Mouse (Mus musculus) megakaryocyte-erythroid progenitor cell, adult 5-6 weeks (primary cell): ENCODE measurements around the gene Drg1. TPM values are rescaled to one million over a fixed set of nuclear protein-coding genes. Genes with fewer than 3 reads are reported as not detected.
"Not testable (repeated sequence)": the region's sequence is repeated elsewhere in the genome, so short reads cannot be mapped to it uniquely, and the experiment has no call there.

ENCODE experiments used
- ATAC-seq: replicated peaks from 2 replicates; pipeline ENCODE4 v1.8.0; 2016; ENCODE audit warnings: mild to moderate bottlenecking, inconsistent platforms; ENCODE audit not compliant: severe bottlenecking, poor library complexity, low FRiP score, low TSS enrichment
- total RNA-seq, 2 experiments: library from RNA; stranded (forward) in 1 of 2; stranded (reverse) in 1 of 2; fragments of 200-1000, 215-1000 nt in 1 of 2; fragments of >200 nt in 1 of 2; fragmentation: Nextera tagmentation in 1 of 2; gene quantifications; 2 replicates each; pipeline ENCODE4 v1.2.3; 2014 to 2017

Gene Drg1
- total RNA-seq, 2 experiments from 2014 or later, result 211 to 276 TPM

GRCm38 (mm10) chr11:3235277-3235676 is 30.9 kb downstream of the Drg1 start:
- no peak for ATAC-seq

- ATAC-seq, result no peak
These were observed 32.5 kb downstream of the Drg1 start for GRCm38 (mm10) chr11:3233704-3234103.

- no peak for ATAC-seq
These were observed 34.0 kb downstream of the Drg1 start for GRCm38 (mm10) chr11:3232248-3232647.

GRCm38 (mm10) chr11:3227113-3227512 is 39.1 kb downstream of the Drg1 start:
- ATAC-seq, result no peak

- no peak for ATAC-seq
These were observed 43.1 kb downstream of the Drg1 start for GRCm38 (mm10) chr11:3223105-3223504.

- ATAC-seq, result no peak
These were observed 53.7 kb downstream of the Drg1 start for GRCm38 (mm10) chr11:3212526-3212925.

- ATAC-seq, result no peak
These were observed 59.4 kb downstream of the Drg1 start for GRCm38 (mm10) chr11:3206783-3207182.

GRCm38 (mm10) chr11:3205207-3205606 is 61.0 kb downstream of the Drg1 start:
- ATAC-seq, result no peak

GRCm38 (mm10) chr11:3203771-3204170 is 62.4 kb downstream of the Drg1 start:
- ATAC-seq, result peak; percentile 35; the same call in 1 of the 2 replicates

GRCm38 (mm10) chr11:3202781-3203441 is 63.3 kb downstream of the Drg1 start:
- ATAC-seq, result 0 out of 2 replicates have a peak, but pooled peaks have one; percentile 9

GRCm38 (mm10) chr11:3202231-3202701 is 63.9 kb downstream of the Drg1 start, which contains the start of gene Eif4enif1:
TSS of gene Eif4enif1 (plus strand) at chr11:3202392.
- peak; percentile 37 for ATAC-seq

GRCm38 (mm10) chr11:3201326-3202230 is 64.6 kb downstream of the Drg1 start:
- peak; percentile 38 for ATAC-seq

GRCm38 (mm10) chr11:3200636-3201035 is 65.6 kb downstream of the Drg1 start:
- ATAC-seq, result not testable (repeated sequence)

- no peak for ATAC-seq
These were observed 72.9 kb downstream of the Drg1 start, which contains the start of gene Sfi1 for GRCm38 (mm10) chr11:3193363-3193762. TSS of gene Sfi1 (minus strand) at chr11:3193463.

GRCm38 (mm10) chr11:3182707-3183106 is 83.5 kb downstream of the Drg1 start:
- ATAC-seq, result not testable (repeated sequence)

- ATAC-seq, result not testable (repeated sequence)
These were observed 84.2 kb downstream of the Drg1 start for GRCm38 (mm10) chr11:3181971-3182370.

- peak; percentile 4; the same call in 1 of the 2 replicates for ATAC-seq
These were observed 85.0 kb downstream of the Drg1 start for GRCm38 (mm10) chr11:3181250-3181649.

GRCm38 (mm10) chr11:3180510-3181160 is 85.6 kb downstream of the Drg1 start:
- ATAC-seq, result not testable (repeated sequence)

GRCm38 (mm10) chr11:3179726-3180092 is 86.5 kb downstream of the Drg1 start:
- not testable (repeated sequence) for ATAC-seq
